Mouse (Mus musculus) forebrain, postnatal 0 days (tissue): ENCODE measurements around the gene Syk. TPM values are rescaled to one million over a fixed set of nuclear protein-coding genes. Genes with fewer than 3 reads are reported as not detected.

Experiments used
- ATAC-seq: fragments of 200-750 bp; cut with Nextera tagmentation; 2 replicates; pipeline ENCODE4 v1.8.0; 2017; ENCODE audit warnings: mild to moderate bottlenecking, moderate library complexity
- DNase-seq: peaks from one replicate; pipeline ENCODE4 v3.0.0-alpha.2; 2015
- H3K27ac ChIP-seq: fragments of 300-500 bp; sonication (generic); 2 replicates; pipeline ENCODE4 v1.5.1; 2014; ENCODE audit warnings: low read depth, mild to moderate bottlenecking, antibody characterized with exemption, low read length, moderate library complexity, mixed read lengths
- H3K27me3 ChIP-seq: fragments of 300-500 bp; sonication (generic); 2 replicates; pipeline ENCODE4 v1.6.1; 2014; ENCODE audit warnings: mild to moderate bottlenecking, low read length, mixed read lengths; ENCODE audit not compliant: insufficient read depth
- H3K36me3 ChIP-seq: fragments of 300-500 bp; sonication (generic); 2 replicates; pipeline ENCODE4 v1.6.1; 2014; ENCODE audit warnings: mild to moderate bottlenecking, moderate library complexity; ENCODE audit not compliant: insufficient read depth
- H3K4me1 ChIP-seq: fragments of 300-500 bp; sonication (generic); 2 replicates; pipeline ENCODE4 v1.6.1; 2014; ENCODE audit warnings: antibody characterized with exemption; ENCODE audit not compliant: insufficient read depth
- H3K4me2 ChIP-seq: fragments of 300-500 bp; sonication (generic); 2 replicates; pipeline ENCODE4 v1.6.1; 2014; ENCODE audit warnings: low read depth, mild to moderate bottlenecking, moderate library complexity
- H3K4me3 ChIP-seq: fragments of 300-500 bp; sonication (generic); 2 replicates; pipeline ENCODE4 v1.5.1; 2014; ENCODE audit warnings: low read depth, low read length, mixed read lengths
- H3K9ac ChIP-seq: fragments of 300-500 bp; sonication (generic); 2 replicates; pipeline ENCODE4 v1.6.1; 2014; ENCODE audit warnings: mild to moderate bottlenecking
- H3K9me3 ChIP-seq: fragments of 300-500 bp; sonication (generic); 2 replicates; pipeline ENCODE4 v1.6.1; 2016; ENCODE audit warnings: low read length
- CTCF ChIP-seq: sonication (generic); IDR thresholded peaks from 2 replicates; pipeline ENCODE4 v1.5.1; 2016; ENCODE audit warnings: antibody characterized with exemption, control low read depth, low read depth
- WGBS: fragments of 180-500 bp; shearing (Covaris S2); extraction: QIAGEN DNeasy Blood & Tissue Kit; methylation state at CpG from one replicate; pipeline ENCODE4 v1.1.7; 2014; 5-methylcytosine and 5-hydroxymethylcytosine counted together
- polyA plus RNA-seq: library from polyadenylated mRNA; unstranded; fragments of >200 nt; fragmentation: Nextera tagmentation; extraction: Ambion mirVana; gene quantifications from 2 replicates; pipeline ENCODE4 v1.2.1, GENCODE M21; 2015
- total RNA-seq: library from RNA; depleted of rRNA; stranded (reverse); fragments of >200 nt; gene quantifications from 2 replicates; pipeline ENCODE4 v1.2.3, GENCODE M21; 2014; rRNA removed

Syk gene
- total and polyA plus RNA-seq, 2 experiments from 2014 or later, result 1.6 to 4.5 TPM

DNA sequence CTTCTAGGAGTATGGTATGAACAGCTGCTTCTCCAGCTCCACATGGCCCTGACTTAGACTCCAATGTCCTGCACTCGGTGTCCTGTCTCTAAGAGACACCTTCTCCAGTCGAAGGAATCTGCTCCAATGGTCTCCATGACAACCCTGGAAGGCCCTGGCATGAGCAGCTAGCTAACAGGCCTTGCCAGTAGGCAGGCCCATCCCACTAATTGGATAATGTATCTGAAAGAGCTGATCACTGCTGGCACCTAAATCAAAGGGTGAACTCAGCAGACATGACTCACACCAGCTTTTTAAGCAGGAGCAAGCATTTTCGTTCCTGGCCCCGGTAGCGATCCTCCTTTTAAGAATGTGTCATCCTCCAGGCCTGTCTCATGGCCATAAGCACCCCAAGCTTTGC lies 96.9 kb downstream of the Syk start:
- Histone ChIP-seq H3K27ac (0 out of 2 replicates have a peak overlapping the region, but pooled peaks have one; percentile 21), H3K9ac (no peak overlapping the region), H3K27me3 (no peaks in the 10 kb centered on the region), H3K36me3 (no peaks in the 10 kb centered on the region), H3K4me3 (no peak overlapping the region), H3K4me1 (peaks cover 11% of the 10 kb centered on the region), H3K9me3 (no peaks in the 10 kb centered on the region), H3K4me2 (no peak overlapping the region)
- DNase-seq (peak; percentile 82), ATAC-seq (peak; percentile 94)
- TF ChIP-seq CTCF, result no peak
- WGBS, result 20% methylated on average over 5 of the region's 5 CpGs

DNA sequence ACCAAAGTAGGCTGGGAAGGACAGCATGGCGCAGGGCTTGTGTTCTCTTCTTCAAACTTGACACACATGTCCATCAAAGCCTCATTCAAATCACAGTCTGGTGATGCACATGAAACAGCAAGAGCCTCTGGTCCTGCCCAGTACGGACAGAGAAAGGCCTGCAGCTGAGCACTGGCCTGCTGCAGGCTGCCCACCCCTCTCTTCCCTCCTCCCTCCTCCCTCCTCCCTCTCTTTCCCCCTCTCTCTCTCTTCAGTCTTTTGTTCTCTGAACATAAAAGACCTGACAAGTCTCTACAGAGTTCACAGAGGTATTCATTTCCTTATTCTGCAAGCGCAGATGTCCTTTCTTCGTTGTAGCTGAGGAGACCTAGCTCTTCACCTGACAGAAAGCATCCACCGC lies 99.1 kb downstream of the Syk start:
- no peak for TF ChIP-seq CTCF
- Histone ChIP-seq H3K4me1 (peaks cover 11% of the 10 kb centered on the region), H3K27me3 (no peaks in the 10 kb centered on the region), H3K9ac (no peak overlapping the region), H3K4me3 (no peak overlapping the region), H3K36me3 (no peaks in the 10 kb centered on the region), H3K9me3 (no peaks in the 10 kb centered on the region), H3K27ac (no peak overlapping the region), H3K4me2 (no peak overlapping the region)
- 34% methylated on average over 5 of the region's 5 CpGs for WGBS
- no peak for DNase-seq
- no peak for ATAC-seq

DNA sequence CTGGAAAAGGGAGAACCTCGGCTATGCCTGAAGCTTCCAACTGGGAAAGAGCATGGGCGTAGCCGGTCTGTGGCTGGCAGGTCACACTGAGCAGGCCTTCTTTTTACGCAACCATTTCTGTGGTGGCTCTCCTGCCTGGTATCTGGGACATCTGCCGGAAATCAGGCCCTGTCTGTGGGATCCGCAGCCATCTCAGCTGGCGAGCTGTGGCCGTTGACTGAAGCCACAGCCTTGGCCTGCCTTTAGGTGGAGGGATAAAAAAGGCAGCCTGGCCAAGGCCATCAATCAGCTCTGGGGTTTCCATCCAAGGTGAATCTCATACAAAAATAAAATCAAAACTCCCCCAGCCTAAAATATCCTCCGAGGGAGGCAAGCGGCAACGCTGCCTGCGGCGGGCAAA lies 107.5 kb downstream of the Syk start:
- Histone ChIP-seq H3K4me1 (no peaks in the 10 kb centered on the region), H3K9ac (no peak overlapping the region), H3K27ac (no peak overlapping the region), H3K27me3 (no peaks in the 10 kb centered on the region), H3K9me3 (no peaks in the 10 kb centered on the region), H3K36me3 (no peaks in the 10 kb centered on the region), H3K4me2 (no peak overlapping the region), H3K4me3 (no peak overlapping the region)
- TF ChIP-seq CTCF, result no peak
- 88% methylated on average over 13 of the region's 13 CpGs for WGBS
- ATAC-seq, result no peak
- no peak for DNase-seq

DNA sequence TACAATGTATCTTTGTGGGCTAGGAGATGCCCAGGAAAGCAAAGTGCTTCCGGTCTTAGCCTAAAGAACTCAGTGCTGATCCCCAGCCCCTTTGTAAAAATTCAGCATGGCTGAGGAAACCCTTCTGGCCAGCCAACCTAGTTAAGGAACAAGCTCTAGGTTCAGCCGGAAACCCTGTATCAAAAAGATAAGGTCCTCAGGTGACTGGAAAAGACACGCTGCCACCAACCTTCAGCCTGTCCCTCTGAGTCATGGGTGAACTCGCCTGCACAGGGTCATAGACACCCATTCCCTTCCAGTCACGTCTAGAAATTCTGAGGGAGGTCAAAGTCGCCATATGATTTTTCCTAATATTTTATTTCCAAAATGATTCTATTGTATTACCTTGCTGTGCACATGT lies 109.3 kb downstream of the Syk start:
- no peak for ATAC-seq
- 84% methylated on average over 6 of the region's 6 CpGs for WGBS
- Histone ChIP-seq H3K9ac (no peak overlapping the region), H3K4me3 (no peak overlapping the region), H3K36me3 (no peaks in the 10 kb centered on the region), H3K27ac (no peak overlapping the region), H3K9me3 (no peaks in the 10 kb centered on the region), H3K4me2 (no peak overlapping the region), H3K4me1 (no peaks in the 10 kb centered on the region), H3K27me3 (no peaks in the 10 kb centered on the region)
- no peak for TF ChIP-seq CTCF
- no peak for DNase-seq

DNA sequence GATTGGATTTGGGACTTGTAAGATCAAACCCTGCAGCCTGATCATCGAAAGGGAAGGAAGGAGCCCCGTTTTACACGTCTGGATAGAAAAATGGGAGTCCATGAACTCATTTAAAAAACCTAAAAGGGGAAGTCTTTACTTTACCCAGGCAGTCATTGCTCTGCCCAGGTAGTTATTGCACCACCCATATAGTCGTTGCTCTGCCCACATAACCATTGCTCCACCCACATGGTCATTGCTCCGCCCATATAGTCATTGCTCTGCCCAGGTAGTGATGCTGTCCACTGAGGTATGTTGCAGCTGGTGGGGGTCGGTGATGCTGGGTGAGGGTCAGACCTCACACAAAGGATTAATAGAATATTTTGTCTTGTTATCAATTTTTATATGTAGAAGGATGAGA lies 111.9 kb downstream of the Syk start:
- H3K9ac ChIP-seq, result no peak overlapping the region
- H3K4me1 ChIP-seq, result no peaks in the 10 kb centered on the region
- 85% methylated on average over 6 of the region's 6 CpGs for WGBS
- no peaks in the 10 kb centered on the region for H3K27me3 ChIP-seq
- no peak overlapping the region for H3K4me3 ChIP-seq
- ATAC-seq, result no peak
- no peak for DNase-seq
- H3K9me3 ChIP-seq, result no peaks in the 10 kb centered on the region
- H3K36me3 ChIP-seq, result no peaks in the 10 kb centered on the region
- H3K27ac ChIP-seq, result no peak overlapping the region
- H3K4me2 ChIP-seq, result no peak overlapping the region
- no peak for TF ChIP-seq CTCF

Other genes starting within 250 kb of the Syk start
- gene Diras2, start 51.9 kb upstream of the Syk start, total RNA-seq, result 41.5 and 47.6 TPM in 2 replicates
- gene Diras2, start 51.9 kb upstream of the Syk start, polyA plus RNA-seq, result 4.8 and 6.3 TPM in 2 replicates